Mouse (Mus musculus): ENCODE data around the gene Capg.

DNA sequence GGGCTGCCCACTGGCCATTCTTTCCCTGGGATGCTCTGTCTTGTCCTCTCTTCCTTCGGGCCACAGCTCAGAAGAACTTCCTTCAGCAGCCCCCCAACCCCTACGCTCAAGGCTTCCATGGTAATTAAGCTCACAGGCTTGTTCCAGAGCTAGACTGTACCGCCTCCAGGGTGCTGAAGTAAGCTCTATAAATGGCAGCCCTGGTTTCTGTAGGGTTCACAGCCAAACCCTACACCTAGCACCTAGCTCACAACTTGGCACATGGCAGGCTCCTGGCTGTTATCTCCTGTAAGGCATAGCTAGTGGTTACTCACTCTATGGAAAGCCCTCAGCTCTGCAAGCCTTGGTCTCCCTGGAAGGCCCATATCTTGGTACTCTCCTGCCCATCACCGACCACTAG is 11.6 kb upstream of the Capg start:
- TF ChIP-seq GATA1 (IDR thresholded peaks at IDR 0.05; ENCODE audit: low read length) (no peak), TAL1 (IDR thresholded peaks at IDR 0.05; ENCODE audit: low read length) (no peak)
